Comparison of ENCODE assay signal across 15 mouse cellular contexts in the genomic region with DNA sequence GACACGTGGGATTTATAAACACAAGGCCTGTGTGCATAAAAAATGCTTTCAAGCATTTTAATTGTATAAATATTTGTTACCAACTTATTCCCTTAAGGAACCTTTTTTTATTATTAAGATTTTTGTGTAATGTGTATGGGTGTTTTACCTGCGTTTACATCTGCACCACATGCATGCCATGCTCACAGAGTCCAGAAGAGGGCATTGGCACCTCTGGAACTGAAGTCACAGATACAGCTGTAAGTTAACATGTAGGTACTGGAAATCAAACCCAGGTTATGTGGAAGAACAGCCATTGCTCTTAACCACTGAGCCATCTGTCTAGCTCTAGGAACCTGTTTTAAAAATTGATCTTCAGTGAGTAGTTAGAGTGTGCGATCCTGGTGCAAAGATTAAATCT.
DNase-seq lines count a peak whose midpoint lies in the region; ATAC-seq and TF ChIP-seq lines count a peak whose summit lies in the region.
"Had no signal": no experiment of that assay in that cellular context is flagged by ENCODE, and none has a peak within 500 bp of the region (broad histone marks: within the 10 kb centered on the region; RNA-seq: fewer than 3 reads in every experiment).

No protein-coding gene starts in this region.

- 87% methylated on average over 3 of the region's 3 CpGs for WGBS in liver, postnatal 0 days (ENCODE audit: insufficient replicate concordance)
- WGBS in liver, embryonic 11.5 days, result 86% methylated on average over 3 of the region's 3 CpGs
- 83% methylated on average over 3 of the region's 3 CpGs for WGBS in neural tube, embryonic 15.5 days

- H3K9ac ChIP-seq in liver, postnatal 0 days (replicated peaks), result no peak overlapping the region
- H3K9ac ChIP-seq in liver, embryonic 11.5 days (ENCODE audit: low read depth, low read length), result no peak overlapping the region
- no peak overlapping the region for H3K9ac ChIP-seq in neural tube, embryonic 15.5 days (replicated peaks)
- H3K9ac ChIP-seq: forebrain, embryonic 13.5 days; hindbrain, embryonic 15.5 days; liver, embryonic 15.5 days had no signal

- H3K27ac ChIP-seq in liver, postnatal 0 days (ENCODE audit: low read depth), result no peak overlapping the region
- no peak overlapping the region for H3K27ac ChIP-seq in liver, embryonic 11.5 days (ENCODE audit: low read depth, low read length)
- H3K27ac ChIP-seq in neural tube, embryonic 15.5 days (replicated peaks), result no peak overlapping the region
- H3K27ac ChIP-seq: forebrain, embryonic 13.5 days; hindbrain, embryonic 15.5 days; liver, embryonic 15.5 days; midbrain, embryonic 10.5 days had no signal

- H3K4me1 ChIP-seq in liver, postnatal 0 days (ENCODE audit: insufficient read depth), result no peaks in the 10 kb centered on the region
- no peaks in the 10 kb centered on the region for H3K4me1 ChIP-seq in liver, embryonic 11.5 days (replicated peaks; ENCODE audit: control insufficient read depth, insufficient read depth, low read length)
- no peaks in the 10 kb centered on the region for H3K4me1 ChIP-seq in neural tube, embryonic 15.5 days
- H3K4me1 ChIP-seq: hindbrain, embryonic 15.5 days; liver, embryonic 15.5 days; midbrain, embryonic 10.5 days had no signal

- no peak overlapping the region for H3K4me2 ChIP-seq in liver, postnatal 0 days (ENCODE audit: low read depth, low read length)
- no peak overlapping the region for H3K4me2 ChIP-seq in liver, embryonic 11.5 days
- H3K4me2 ChIP-seq in neural tube, embryonic 15.5 days, result no peak overlapping the region
- H3K4me2 ChIP-seq: forebrain, embryonic 13.5 days; hindbrain, embryonic 15.5 days; liver, embryonic 15.5 days had no signal

- H3K4me3 ChIP-seq in liver, postnatal 0 days (ENCODE audit: low read depth, low read length), result no peak overlapping the region
- no peak overlapping the region for H3K4me3 ChIP-seq in liver, embryonic 11.5 days (ENCODE audit: low read depth, low read length)
- no peak overlapping the region for H3K4me3 ChIP-seq in neural tube, embryonic 15.5 days (replicated peaks)
- H3K4me3 ChIP-seq: forebrain, embryonic 13.5 days; hindbrain, embryonic 15.5 days; liver, embryonic 15.5 days; midbrain, embryonic 10.5 days had no signal

- no peaks in the 10 kb centered on the region for H3K9me3 ChIP-seq in liver, postnatal 0 days (ENCODE audit: low read length)
- no peaks in the 10 kb centered on the region for H3K9me3 ChIP-seq in liver, embryonic 11.5 days (ENCODE audit: control insufficient read depth, low read length)
- no peaks in the 10 kb centered on the region for H3K9me3 ChIP-seq in neural tube, embryonic 15.5 days (replicated peaks)
- H3K9me3 ChIP-seq: forebrain, embryonic 13.5 days; hindbrain, embryonic 15.5 days; liver, embryonic 15.5 days; midbrain, embryonic 10.5 days had no signal

- peak; percentile 46 for DNase-seq in CD4-positive, CD25-positive, alpha-beta regulatory T cell, adult 2 months (ENCODE audit: low read depth, low spot score)
- DNase-seq in liver, postnatal 0 days, result no peak
- DNase-seq in liver, embryonic 11.5 days (ENCODE audit: low spot score), result no peak
- DNase-seq in T-cell, adult 2 months (ENCODE audit: low spot score), result peak; percentile 26
- DNase-seq in thymus, postnatal 14 days, result peak; percentile 44
- DNase-seq in c-Kit-positive CD71-positive TER-119-positive erythroid progenitor cells, embryonic 14.5 days (ENCODE audit: low spot score), result no peak
- DNase-seq: cerebellum, adult 9-10 months; gastrocnemius, postnatal 25 days; layer of hippocampus, postnatal 36 days had no signal

- ATAC-seq in CD4-positive, CD25-positive, alpha-beta regulatory T cell, adult 4 months, result no peak
- ATAC-seq in liver, postnatal 0 days, result no peak
- ATAC-seq in liver, embryonic 11.5 days (replicated peaks; ENCODE audit: low FRiP score), result no peak
- no peak for ATAC-seq in neural tube, embryonic 15.5 days (ENCODE audit: low FRiP score)
- ATAC-seq: forebrain, embryonic 13.5 days had no signal

- H3K36me3 ChIP-seq in liver, postnatal 0 days (replicated peaks; ENCODE audit: insufficient read depth, low read length), result peaks cover 46% of the 10 kb centered on the region
- H3K36me3 ChIP-seq in liver, embryonic 11.5 days (ENCODE audit: control insufficient read depth, insufficient read depth, low read length), result peaks cover 8% of the 10 kb centered on the region
- no peaks in the 10 kb centered on the region for H3K36me3 ChIP-seq in neural tube, embryonic 15.5 days

- H3K27me3 ChIP-seq in liver, postnatal 0 days (ENCODE audit: insufficient read depth, low read length), result no peaks in the 10 kb centered on the region
- H3K27me3 ChIP-seq in liver, embryonic 11.5 days (replicated peaks; ENCODE audit: control insufficient read depth, insufficient read depth, low read length), result no peaks in the 10 kb centered on the region
- H3K27me3 ChIP-seq in neural tube, embryonic 15.5 days (replicated peaks), result no peaks in the 10 kb centered on the region
- H3K27me3 ChIP-seq: forebrain, embryonic 13.5 days; hindbrain, embryonic 15.5 days; liver, embryonic 15.5 days had no signal

- peak; percentile 51 for TF ChIP-seq CTCF in liver, postnatal 0 days (IDR thresholded peaks at IDR 0.05; ENCODE audit: low read depth)

- no peak for TF ChIP-seq EP300 in liver, postnatal 0 days (IDR thresholded peaks at IDR 0.05; ENCODE audit: low read depth)

Comparison
In these comparisons a context has a peak if more than half of its experiments do, and no peak if none do; other contexts are left out.
1. DNase-seq: peak in CD4-positive, CD25-positive, alpha-beta regulatory T cell, adult 2 months (single experiment), T-cell, adult 2 months (single experiment) and thymus, postnatal 14 days (single experiment); none in liver, postnatal 0 days (single experiment), liver, embryonic 11.5 days (single experiment) and c-Kit-positive CD71-positive TER-119-positive erythroid progenitor cells, embryonic 14.5 days (single experiment).